Mouse (Mus musculus) spleen, embryonic (tissue): ENCODE measurements around the gene Izumo4.

Experiments
- CTCF ChIA-PET: fragments of 350-600 bp; sonication (Branson Sonifier 250); formaldehyde crosslinking; loops from one replicate; lab custom pipeline; 2022; lab: Charles Lee

Gene Izumo4

GRCm38 (mm10) chr10:80668614-80669013 lies 33.4 kb upstream of the Izumo4 start:
- CTCF ChIA-PET: interaction anchor here (0.8 to 1.0 kb wide), 2 partner anchors 9 kb away, joined by 3 read pairs; partner anchors contain the start of gene Mknk2

GRCm38 (mm10) chr10:80669018-80669417 lies 33.0 kb upstream of the Izumo4 start:
- CTCF ChIA-PET: interaction anchor here (0.8 to 1.1 kb wide), 2 partner anchors 10 to 13 kb away, joined by 3 read pairs; no protein-coding TSS in a partner anchor

GRCm38 (mm10) chr10:80669737-80670485 lies 32.1 kb upstream of the Izumo4 start:
- CTCF ChIA-PET: interaction anchor here (0.6 to 1.1 kb wide), 4 partner anchors 12 to 37 kb away, joined by 3 to 8 read pairs (median 4); no protein-coding TSS in a partner anchor

- CTCF ChIA-PET: interaction anchor here (0.6 to 0.7 kb wide), 2 partner anchors 19 to 86 kb away, joined by 3 to 8 read pairs; no protein-coding TSS in a partner anchor
These were observed 31.5 kb upstream of the Izumo4 start for GRCm38 (mm10) chr10:80670531-80670930.

- CTCF ChIA-PET: interaction anchor here (0.6 kb wide), 1 partner anchor 87 kb away, joined by 3 read pairs; no protein-coding TSS in a partner anchor
These were observed 30.7 kb upstream of the Izumo4 start for GRCm38 (mm10) chr10:80671251-80671650.

- CTCF ChIA-PET: no interaction called here
These were observed 29.9 kb upstream of the Izumo4 start for GRCm38 (mm10) chr10:80671936-80672690.

GRCm38 (mm10) chr10:80673690-80674089 lies 28.3 kb upstream of the Izumo4 start:
- CTCF ChIA-PET: interaction anchor here (0.6 to 4.2 kb wide), 2 partner anchors 9 to 13 kb away, joined by 3 to 26 read pairs; no protein-coding TSS in a partner anchor

GRCm38 (mm10) chr10:80674161-80674711 lies 27.7 kb upstream of the Izumo4 start:
- CTCF ChIA-PET: interaction anchor here (0.6 to 4.2 kb wide), 2 partner anchors 9 to 14 kb away, joined by 3 to 26 read pairs; no protein-coding TSS in a partner anchor

GRCm38 (mm10) chr10:80674851-80675404 lies 27.1 kb upstream of the Izumo4 start:
- CTCF ChIA-PET: interaction anchor here (0.5 to 4.2 kb wide), 2 partner anchors 14 to 56 kb away, joined by 5 to 26 read pairs; no protein-coding TSS in a partner anchor

- CTCF ChIA-PET: interaction anchor here (0.5 to 4.2 kb wide), 2 partner anchors 15 to 57 kb away, joined by 5 to 26 read pairs; no protein-coding TSS in a partner anchor
These were observed 26.4 kb upstream of the Izumo4 start for GRCm38 (mm10) chr10:80675405-80676197.

GRCm38 (mm10) chr10:80676198-80676928 lies 25.6 kb upstream of the Izumo4 start:
- CTCF ChIA-PET: interaction anchor here (4.2 kb wide), 1 partner anchor 16 kb away, joined by 26 read pairs; no protein-coding TSS in a partner anchor

- CTCF ChIA-PET: interaction anchor here (0.8 to 4.2 kb wide), 3 partner anchors 9 to 17 kb away, joined by 3 to 26 read pairs (median 6); no protein-coding TSS in a partner anchor
These were observed 24.7 kb upstream of the Izumo4 start for GRCm38 (mm10) chr10:80677128-80677875.

- CTCF ChIA-PET: interaction anchor here (0.6 to 1.9 kb wide), 5 partner anchors 10 to 454 kb away, joined by 3 to 11 read pairs (median 6); no protein-coding TSS in a partner anchor
These were observed 24.0 kb upstream of the Izumo4 start, which contains the start of gene Mknk2 for GRCm38 (mm10) chr10:80677942-80678436. TSS of gene Mknk2 (minus strand) at chr10:80678112.

- CTCF ChIA-PET: interaction anchor here (0.6 to 1.9 kb wide), 4 partner anchors 14 to 453 kb away, joined by 5 to 11 read pairs (median 8); no protein-coding TSS in a partner anchor
These were observed 23.2 kb upstream of the Izumo4 start for GRCm38 (mm10) chr10:80678601-80679377.

- CTCF ChIA-PET: interaction anchor here (1.9 kb wide), 1 partner anchor 19 kb away, joined by 6 read pairs; no protein-coding TSS in a partner anchor
These were observed 22.3 kb upstream of the Izumo4 start for GRCm38 (mm10) chr10:80679556-80680259.

- CTCF ChIA-PET: no interaction called here
These were observed 21.7 kb upstream of the Izumo4 start for GRCm38 (mm10) chr10:80680260-80680696.
